Mouse (Mus musculus): ENCODE results near the gene Tiam1. TPM values are rescaled to one million over a fixed set of nuclear protein-coding genes. Genes with fewer than 3 reads are reported as not detected.

The Tiam1 gene
- total RNA-seq, 2 experiments from 2014 or later, result 6.4 to 7.1 TPM

- no peak for DNase-seq
- H3K27ac ChIP-seq, result no peak overlapping the region
- H3K4me3 ChIP-seq, result no peak overlapping the region
- intact Hi-C loops (cut with DNase I), result loop anchor here (5.0 kb wide), 1 partner anchor 46 kb away; no protein-coding TSS in a partner anchor
- no peak for TF ChIP-seq CTCF (IDR thresholded peaks at IDR 0.05)
Observed at GRCm38 (mm10) chr16:89851333-89851732, 292.2 kb downstream of the Tiam1 start.

GRCm38 (mm10) chr16:89848651-89849597, 294.6 kb downstream of the Tiam1 start:
- TF ChIP-seq CTCF (IDR thresholded peaks at IDR 0.05), result no peak
- intact Hi-C loops (cut with DNase I), result no loop called here
- Histone ChIP-seq H3K27ac (no peak overlapping the region), H3K4me3 (no peak overlapping the region)
- no peak for DNase-seq

- intact Hi-C loops (cut with DNase I), result no loop called here
- Histone ChIP-seq H3K4me3 (no peak overlapping the region), H3K27ac (0 out of 2 replicates have a peak overlapping the region, but pooled peaks have one; percentile 5)
- no peak for TF ChIP-seq CTCF (IDR thresholded peaks at IDR 0.05)
- DNase-seq, result no peak
Observed at GRCm38 (mm10) chr16:89848179-89848578, 295.4 kb downstream of the Tiam1 start.

GRCm38 (mm10) chr16:89845461-89845860, 298.1 kb downstream of the Tiam1 start:
- Histone ChIP-seq H3K4me3 (no peak overlapping the region), H3K27ac (no peak overlapping the region)
- TF ChIP-seq CTCF (IDR thresholded peaks at IDR 0.05), result no peak
- no peak for DNase-seq
- intact Hi-C loops (cut with DNase I), result no loop called here

- intact Hi-C loops (cut with DNase I), result loop anchor here (1.0 kb wide), 1 partner anchor 323 kb away; no protein-coding TSS in a partner anchor
- TF ChIP-seq CTCF (IDR thresholded peaks at IDR 0.05), result peak; percentile 83
- H3K4me3 ChIP-seq, result no peak overlapping the region
- DNase-seq, result peak; percentile 40
- H3K27ac ChIP-seq, result no peak overlapping the region
Observed at GRCm38 (mm10) chr16:89844580-89844979, 299.0 kb downstream of the Tiam1 start.

GRCm38 (mm10) chr16:89841894-89842293, 301.7 kb downstream of the Tiam1 start:
- no peak for TF ChIP-seq CTCF (IDR thresholded peaks at IDR 0.05)
- Histone ChIP-seq H3K4me3 (no peak overlapping the region), H3K27ac (peak overlapping the region; percentile 4; the same call in 1 of the 2 replicates)
- intact Hi-C loops (cut with DNase I), result no loop called here
- DNase-seq, result no peak

GRCm38 (mm10) chr16:89840361-89840760, 303.2 kb downstream of the Tiam1 start:
- DNase-seq, result peak; percentile 49
- intact Hi-C loops (cut with DNase I), result no loop called here
- Histone ChIP-seq H3K4me3 (no peak overlapping the region), H3K27ac (peak overlapping the region; percentile 63; the same call in 1 of the 2 replicates)
- TF ChIP-seq CTCF (IDR thresholded peaks at IDR 0.05), result no peak

GRCm38 (mm10) chr16:89839829-89840228, 303.7 kb downstream of the Tiam1 start:
- DNase-seq, result peak; percentile 46
- Histone ChIP-seq H3K27ac (peak overlapping the region; percentile 63), H3K4me3 (no peak overlapping the region)
- no peak for TF ChIP-seq CTCF (IDR thresholded peaks at IDR 0.05)
- intact Hi-C loops (cut with DNase I), result no loop called here

GRCm38 (mm10) chr16:89837096-89837495, 306.5 kb downstream of the Tiam1 start:
- intact Hi-C loops (cut with DNase I), result no loop called here
- no peak for TF ChIP-seq CTCF (IDR thresholded peaks at IDR 0.05)
- H3K27ac ChIP-seq, result no peak overlapping the region
- DNase-seq, result no peak
- no peak overlapping the region for H3K4me3 ChIP-seq

GRCm38 (mm10) chr16:89835551-89835950, 308.0 kb downstream of the Tiam1 start:
- TF ChIP-seq CTCF (IDR thresholded peaks at IDR 0.05), result no peak
- no peak overlapping the region for H3K4me3 ChIP-seq
- H3K27ac ChIP-seq, result no peak overlapping the region
- intact Hi-C loops (cut with DNase I), result no loop called here
- no peak for DNase-seq

GRCm38 (mm10) chr16:89833011-89833410, 310.6 kb downstream of the Tiam1 start:
- Histone ChIP-seq H3K27ac (no peak overlapping the region), H3K4me3 (no peak overlapping the region)
- no peak for DNase-seq
- intact Hi-C loops (cut with DNase I), result no loop called here
- no peak for TF ChIP-seq CTCF (IDR thresholded peaks at IDR 0.05)

- peak overlapping the region; percentile 35 for H3K4me3 ChIP-seq
- peak; percentile 76 for TF ChIP-seq CTCF (IDR thresholded peaks at IDR 0.05)
- H3K27ac ChIP-seq, result no peak overlapping the region
- intact Hi-C loops (cut with DNase I), result loop anchor here (1.0 kb wide), 1 partner anchor 57 kb away; no protein-coding TSS in a partner anchor
- peak; percentile 38 for DNase-seq
Observed at GRCm38 (mm10) chr16:89831172-89831571, 312.4 kb downstream of the Tiam1 start.

- Histone ChIP-seq H3K27ac (peak overlapping the region; percentile 69; the same call in 1 of the 2 replicates), H3K4me3 (peak overlapping the region; percentile 42)
- intact Hi-C loops (cut with DNase I), result no loop called here
- TF ChIP-seq CTCF (IDR thresholded peaks at IDR 0.05), result no peak
- DNase-seq, result no peak
Observed at GRCm38 (mm10) chr16:89830221-89830648, 313.3 kb downstream of the Tiam1 start.

Data from gastrocnemius, adult 2 months (tissue).